Mouse (Mus musculus) limb, embryonic 14.5 days (tissue): ENCODE measurements around the gene D430019H16Rik. TPM values are rescaled to one million over a fixed set of nuclear protein-coding genes. Genes with fewer than 3 reads are reported as not detected.

Experiments used
- ATAC-seq: fragments of 200-750 bp; cut with Nextera tagmentation; 2 replicates; pipeline ENCODE4 v1.8.0; 2017; ENCODE audit warnings: low read depth, moderate number of reproducible peaks, moderate TSS enrichment; ENCODE audit not compliant: low FRiP score
- DNase-seq: peaks from one replicate; pipeline ENCODE4 v3.0.0-alpha.2; 2015; ENCODE audit warnings: low spot score
- H3K27ac ChIP-seq: fragments of 300-500 bp; sonication (generic); replicated peaks from 2 replicates; pipeline ENCODE4 v1.5.1; 2014; ENCODE audit warnings: low read depth, mild to moderate bottlenecking, low read length, moderate library complexity, mixed read lengths
- H3K27me3 ChIP-seq: fragments of 300-500 bp; sonication (generic); 2 replicates; pipeline ENCODE4 v1.6.1; 2014; ENCODE audit warnings: low read length, mixed read lengths; ENCODE audit not compliant: control insufficient read depth, insufficient read depth
- H3K36me3 ChIP-seq: fragments of 300-500 bp; sonication (generic); 2 replicates; pipeline ENCODE4 v1.6.1; 2014; ENCODE audit warnings: mild to moderate bottlenecking, low read length, moderate library complexity, mixed read lengths; ENCODE audit not compliant: control insufficient read depth, insufficient read depth
- H3K4me1 ChIP-seq: fragments of 300-500 bp; sonication (generic); 2 replicates; pipeline ENCODE4 v1.6.1; 2014; ENCODE audit warnings: antibody characterized with exemption, low read length, mixed read lengths; ENCODE audit not compliant: control insufficient read depth, insufficient read depth
- H3K4me2 ChIP-seq: fragments of 300-500 bp; sonication (generic); replicated peaks from 2 replicates; pipeline ENCODE4 v1.6.1; 2014; ENCODE audit warnings: low read depth, mild to moderate bottlenecking, low read length, moderate library complexity; ENCODE audit not compliant: severe bottlenecking
- H3K4me3 ChIP-seq: fragments of 300-500 bp; sonication (generic); replicated peaks from 2 replicates; pipeline ENCODE4 v1.5.1; 2014; ENCODE audit warnings: low read length
- H3K9ac ChIP-seq: fragments of 300-500 bp; sonication (generic); 2 replicates; pipeline ENCODE4 v1.6.1; 2014; ENCODE audit warnings: mild to moderate bottlenecking, low read depth, low read length, moderate library complexity; ENCODE audit not compliant: severe bottlenecking
- H3K9me3 ChIP-seq: fragments of 300-500 bp; sonication (generic); 2 replicates; pipeline ENCODE4 v1.6.1; 2016; ENCODE audit warnings: low read length; ENCODE audit not compliant: control insufficient read depth
- POLR2A ChIP-seq: fragments of 200-500 bp; IDR thresholded peaks from 2 replicates; pipeline ENCODE4 v1.8.0; 2012; ENCODE audit warnings: inconsistent platforms, mild to moderate bottlenecking, moderate library complexity, borderline replicate concordance; ENCODE audit not compliant: insufficient read depth, insufficient read length; ENCODE audit errors: extremely low read depth
- WGBS: fragments of 180-500 bp; shearing (Covaris S2); extraction: QIAGEN DNeasy Blood & Tissue Kit; methylation state at CpG from one replicate; pipeline ENCODE4 v1.1.7; 2014; 5-methylcytosine and 5-hydroxymethylcytosine counted together
- polyA plus RNA-seq, 2 experiments: library from polyadenylated mRNA; depleted of rRNA in 1 of 2; stranded (reverse) in 1 of 2; unstranded in 1 of 2; fragments of >200 nt; fragmentation: Nextera tagmentation in 1 of 2; extraction: Ambion mirVana in 1 of 2; gene quantifications; 2 replicates each; pipeline versions ENCODE4 v1.2.1 to v1.2.3; 2012 to 2014

Gene D430019H16Rik
- polyA plus RNA-seq, 2 experiments, result 4.2 to 19.3 TPM

DNA sequence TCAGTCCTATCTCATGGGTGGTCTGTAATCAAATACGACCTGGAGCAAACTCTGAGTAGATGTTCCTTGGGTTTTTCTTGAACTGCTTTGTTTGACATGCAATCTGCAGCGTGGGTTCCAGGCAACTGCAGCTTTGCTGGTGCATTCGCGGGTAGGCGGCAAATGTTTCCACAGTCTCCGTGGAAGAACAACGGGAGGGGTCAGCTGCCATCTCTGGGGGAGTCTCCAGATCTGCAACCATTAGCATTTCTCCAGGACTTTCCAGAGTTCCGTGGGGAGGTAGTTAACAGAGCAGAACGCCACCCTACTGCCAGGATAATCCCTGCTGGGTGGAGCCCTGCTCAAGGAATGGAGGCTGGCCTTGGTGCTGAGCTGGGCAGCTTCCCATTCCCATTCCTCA, 23.3 kb downstream of the D430019H16Rik start:
- DNase-seq (no peak), ATAC-seq (no peak)
- 64% methylated on average over 9 of the region's 9 CpGs for WGBS
- no peaks in the 10 kb centered on the region for H3K27me3 ChIP-seq
- H3K4me3 ChIP-seq, result no peak overlapping the region
- H3K9ac ChIP-seq, result no peak overlapping the region
- H3K27ac ChIP-seq, result no peak overlapping the region
- no peaks in the 10 kb centered on the region for H3K4me1 ChIP-seq
- no peak overlapping the region for H3K4me2 ChIP-seq
- H3K9me3 ChIP-seq, result no peaks in the 10 kb centered on the region
- peaks cover 10% of the 10 kb centered on the region; the same call in 1 of the 2 replicates for H3K36me3 ChIP-seq
- TF ChIP-seq POLR2A, result no peak

DNA sequence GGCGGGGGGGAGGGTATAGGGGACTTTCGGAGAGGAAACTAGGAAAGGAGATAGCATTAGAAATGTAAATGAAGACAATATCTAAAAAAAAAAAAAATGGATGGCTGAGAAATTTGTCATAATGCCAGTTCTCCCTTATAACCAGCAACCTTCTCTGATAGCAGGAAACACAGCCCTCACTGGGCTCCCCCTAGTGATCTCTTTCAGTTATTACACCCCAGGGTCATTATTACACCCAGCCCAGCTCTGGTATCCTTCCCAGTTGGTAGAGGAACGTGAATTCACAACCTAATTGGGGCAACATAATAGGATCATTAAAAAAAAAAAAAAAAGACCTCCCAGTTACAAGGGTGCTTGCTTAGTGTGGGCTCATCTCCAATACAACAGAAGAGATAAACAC, 29.8 kb downstream of the D430019H16Rik start:
- TF ChIP-seq POLR2A, result no peak
- Histone ChIP-seq H3K4me2 (no peak overlapping the region), H3K27me3 (no peaks in the 10 kb centered on the region), H3K4me3 (no peak overlapping the region), H3K9ac (no peak overlapping the region), H3K9me3 (no peaks in the 10 kb centered on the region), H3K27ac (no peak overlapping the region), H3K36me3 (no peaks in the 10 kb centered on the region; the same call in 1 of the 2 replicates), H3K4me1 (no peaks in the 10 kb centered on the region)
- peak; percentile 76 for DNase-seq
- peak; percentile 55; the same call in 1 of the 2 replicates for ATAC-seq
- WGBS, result 44% methylated on average over 3 of the region's 3 CpGs

DNA sequence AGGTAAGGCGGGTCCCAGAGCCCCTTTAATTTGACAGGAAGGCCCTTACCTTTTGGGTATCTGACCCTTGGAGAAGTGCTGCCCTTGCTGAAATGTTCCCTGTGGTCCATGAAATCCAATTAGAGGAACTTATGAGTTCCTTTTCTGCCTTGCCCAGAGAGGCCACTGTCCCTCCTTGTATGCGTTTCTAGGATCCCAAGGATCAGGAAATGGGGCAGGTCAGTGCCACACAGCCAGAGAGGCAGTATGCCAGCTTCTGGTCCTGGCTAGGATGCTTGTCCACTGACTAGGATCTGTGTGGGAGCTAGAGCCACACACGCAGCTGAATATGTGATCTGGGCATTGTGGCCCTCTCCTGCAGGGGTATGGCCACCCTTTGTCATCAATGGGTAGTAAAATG, 36.6 kb downstream of the D430019H16Rik start:
- Histone ChIP-seq H3K36me3 (peaks cover 4% of the 10 kb centered on the region), H3K9ac (no peak overlapping the region), H3K4me2 (no peak overlapping the region), H3K27ac (no peak overlapping the region), H3K9me3 (no peaks in the 10 kb centered on the region), H3K4me3 (no peak overlapping the region), H3K4me1 (no peaks in the 10 kb centered on the region), H3K27me3 (no peaks in the 10 kb centered on the region)
- TF ChIP-seq POLR2A, result no peak
- ATAC-seq, result no peak
- WGBS, result 82% methylated on average over 3 of the region's 3 CpGs
- DNase-seq, result no peak

DNA sequence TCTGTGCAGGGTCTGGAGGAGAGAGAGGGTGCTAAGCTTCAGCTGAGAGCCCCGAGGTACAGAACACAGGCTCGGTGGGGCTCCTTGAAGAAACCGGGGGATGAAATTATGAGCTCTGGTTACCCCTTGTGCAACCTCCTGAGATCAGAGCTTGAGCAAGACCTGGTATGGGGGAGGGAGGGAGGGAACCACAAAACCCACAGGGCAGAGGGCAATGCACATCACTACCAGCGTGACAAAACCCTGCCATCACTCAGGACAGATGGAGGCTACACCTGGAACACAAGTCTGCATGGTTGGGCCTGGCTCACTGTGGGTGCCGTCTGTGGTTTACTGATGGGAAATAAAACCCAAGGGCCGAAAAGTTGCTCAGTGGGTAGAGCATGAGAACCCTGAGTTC, 37.1 kb downstream of the D430019H16Rik start:
- Histone ChIP-seq H3K9ac (no peak overlapping the region), H3K36me3 (peaks cover 4% of the 10 kb centered on the region), H3K4me1 (no peaks in the 10 kb centered on the region), H3K4me3 (no peak overlapping the region), H3K9me3 (no peaks in the 10 kb centered on the region), H3K27me3 (no peaks in the 10 kb centered on the region), H3K4me2 (no peak overlapping the region), H3K27ac (no peak overlapping the region)
- 78% methylated on average over 6 of the region's 6 CpGs for WGBS
- no peak for ATAC-seq
- DNase-seq, result no peak
- no peak for TF ChIP-seq POLR2A

DNA sequence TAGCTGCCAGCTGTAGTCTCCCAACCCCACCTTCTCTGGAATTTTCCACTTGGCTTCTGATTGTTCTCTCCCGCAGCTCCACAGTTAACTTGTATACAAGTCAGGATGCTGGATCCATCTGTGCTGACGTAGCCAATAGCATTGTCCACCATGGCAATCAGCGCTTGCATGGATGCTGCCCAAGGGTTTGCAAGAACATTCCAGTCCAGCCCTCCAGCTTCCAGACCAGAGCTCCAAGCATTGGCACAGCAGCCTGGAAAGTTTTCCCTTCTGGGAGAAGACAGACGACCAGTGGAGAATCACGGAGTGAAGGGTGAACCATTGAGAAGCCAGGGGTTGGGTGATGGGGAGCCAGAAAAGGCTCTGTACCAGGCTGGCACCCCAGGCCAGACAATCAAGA, 41.1 kb downstream of the D430019H16Rik start:
- Histone ChIP-seq H3K9ac (no peak overlapping the region), H3K4me3 (no peak overlapping the region), H3K4me1 (0 out of 2 replicates have a peak, but pooled peaks cover 4% of the 10 kb centered on the region), H3K27ac (no peak overlapping the region), H3K27me3 (no peaks in the 10 kb centered on the region), H3K4me2 (no peak overlapping the region), H3K36me3 (peaks cover 4% of the 10 kb centered on the region; the same call in 1 of the 2 replicates), H3K9me3 (no peaks in the 10 kb centered on the region)
- no peak for ATAC-seq
- no peak for DNase-seq
- no peak for TF ChIP-seq POLR2A
- 82% methylated on average over 5 of the region's 5 CpGs for WGBS

DNA sequence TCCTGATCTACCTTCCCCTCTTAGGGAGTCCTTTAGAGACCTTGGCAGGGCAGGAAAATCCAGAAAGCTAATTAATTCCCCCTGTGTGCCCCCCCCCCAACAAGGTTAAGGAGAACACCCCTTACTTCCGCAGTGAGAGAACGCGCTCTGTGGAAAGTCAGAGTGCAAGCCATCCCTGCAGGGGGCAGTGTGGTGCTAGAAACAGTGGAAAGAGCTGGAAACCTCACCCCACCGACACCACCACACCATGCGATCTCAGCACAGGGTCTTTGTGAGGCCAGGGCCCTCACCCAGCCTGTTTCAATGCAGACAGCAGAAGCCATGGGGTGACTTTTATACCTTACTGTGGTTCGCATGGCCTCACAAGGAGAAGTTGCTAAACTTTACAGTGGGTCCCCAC, 44.2 kb downstream of the D430019H16Rik start:
- H3K4me1 ChIP-seq, result peaks cover 6% of the 10 kb centered on the region; the same call in 1 of the 2 replicates
- no peaks in the 10 kb centered on the region for H3K9me3 ChIP-seq
- H3K4me2 ChIP-seq, result no peak overlapping the region
- no peaks in the 10 kb centered on the region; the same call in 1 of the 2 replicates for H3K36me3 ChIP-seq
- peak; percentile 77 for ATAC-seq
- no peaks in the 10 kb centered on the region for H3K27me3 ChIP-seq
- H3K4me3 ChIP-seq, result no peak overlapping the region
- peak; percentile 86 for DNase-seq
- TF ChIP-seq POLR2A, result no peak
- no peak overlapping the region for H3K27ac ChIP-seq
- whole genome bisulfite sequencing, result 17% methylated on average over 6 of the region's 6 CpGs
- H3K9ac ChIP-seq, result no peak overlapping the region
